Mouse (Mus musculus) midbrain, postnatal 0 days (tissue): ENCODE measurements around the gene Tspan31. TPM values are rescaled to one million over a fixed set of nuclear protein-coding genes. Genes with fewer than 3 reads are reported as not detected.

ENCODE experiments used
- ATAC-seq: fragments of 200-750 bp; cut with Nextera tagmentation; 2 replicates; pipeline ENCODE4 v1.8.0; 2017; ENCODE audit warnings: moderate number of reproducible peaks, mild to moderate bottlenecking, moderate TSS enrichment, moderate library complexity; ENCODE audit not compliant: low FRiP score
- DNase-seq: peaks from one replicate; pipeline ENCODE4 v3.0.0-alpha.2; 2015; ENCODE audit warnings: low spot score
- H3K27ac ChIP-seq: fragments of 300-500 bp; sonication (generic); 2 replicates; pipeline ENCODE4 v1.5.1; 2014; ENCODE audit warnings: low read depth, mild to moderate bottlenecking, low read length, mixed read lengths
- H3K27me3 ChIP-seq: fragments of 300-500 bp; sonication (generic); 2 replicates; pipeline ENCODE4 v1.6.1; 2014; ENCODE audit warnings: low read length, control low read depth, mixed read lengths; ENCODE audit not compliant: insufficient read depth
- H3K36me3 ChIP-seq: fragments of 300-500 bp; sonication (generic); 2 replicates; pipeline ENCODE4 v1.6.1; 2014; ENCODE audit warnings: low read length, control low read depth, mixed read lengths; ENCODE audit not compliant: insufficient read depth
- H3K4me1 ChIP-seq: fragments of 300-500 bp; sonication (generic); 2 replicates; pipeline ENCODE4 v1.6.1; 2014; ENCODE audit warnings: mild to moderate bottlenecking, control low read depth, antibody characterized with exemption, low read length, mixed read lengths; ENCODE audit not compliant: insufficient read depth
- H3K4me2 ChIP-seq: fragments of 300-500 bp; sonication (generic); 2 replicates; pipeline ENCODE4 v1.6.1; 2014; ENCODE audit warnings: low read depth, mild to moderate bottlenecking, low read length, mixed read lengths; ENCODE audit not compliant: poor library complexity, severe bottlenecking
- H3K4me3 ChIP-seq: fragments of 300-500 bp; sonication (generic); 2 replicates; pipeline ENCODE4 v1.5.1; 2014; ENCODE audit warnings: low read depth, mild to moderate bottlenecking, low read length, moderate library complexity
- H3K9ac ChIP-seq: fragments of 300-500 bp; sonication (generic); replicated peaks from 2 replicates; pipeline ENCODE4 v1.6.1; 2014; ENCODE audit warnings: mild to moderate bottlenecking, low read length, moderate library complexity, mixed read lengths; ENCODE audit not compliant: poor library complexity, severe bottlenecking
- H3K9me3 ChIP-seq: fragments of 300-500 bp; sonication (generic); 2 replicates; pipeline ENCODE4 v1.6.1; 2016; ENCODE audit warnings: low read length, control low read depth
- CTCF ChIP-seq: IDR thresholded peaks from 2 replicates; pipeline ENCODE4 v1.5.1; 2016; ENCODE audit warnings: antibody characterized with exemption, mild to moderate bottlenecking
- WGBS: fragments of 180-500 bp; shearing (Covaris S2); extraction: QIAGEN DNeasy Blood & Tissue Kit; methylation state at CpG from one replicate; pipeline ENCODE4 v1.1.7; 2014; 5-methylcytosine and 5-hydroxymethylcytosine counted together
- polyA plus RNA-seq: library from polyadenylated mRNA; unstranded; fragments of >200 nt; fragmentation: Nextera tagmentation; extraction: Ambion mirVana; gene quantifications from 2 replicates; pipeline ENCODE4 v1.2.1, GENCODE M21; 2015
- total RNA-seq: library from RNA; depleted of rRNA; stranded (reverse); fragments of >200 nt; gene quantifications from 2 replicates; pipeline ENCODE4 v1.2.3, GENCODE M21; 2014

Tspan31 gene
- total and polyA plus RNA-seq, 2 experiments from 2014 or later: 101 to 122 TPM

DNA sequence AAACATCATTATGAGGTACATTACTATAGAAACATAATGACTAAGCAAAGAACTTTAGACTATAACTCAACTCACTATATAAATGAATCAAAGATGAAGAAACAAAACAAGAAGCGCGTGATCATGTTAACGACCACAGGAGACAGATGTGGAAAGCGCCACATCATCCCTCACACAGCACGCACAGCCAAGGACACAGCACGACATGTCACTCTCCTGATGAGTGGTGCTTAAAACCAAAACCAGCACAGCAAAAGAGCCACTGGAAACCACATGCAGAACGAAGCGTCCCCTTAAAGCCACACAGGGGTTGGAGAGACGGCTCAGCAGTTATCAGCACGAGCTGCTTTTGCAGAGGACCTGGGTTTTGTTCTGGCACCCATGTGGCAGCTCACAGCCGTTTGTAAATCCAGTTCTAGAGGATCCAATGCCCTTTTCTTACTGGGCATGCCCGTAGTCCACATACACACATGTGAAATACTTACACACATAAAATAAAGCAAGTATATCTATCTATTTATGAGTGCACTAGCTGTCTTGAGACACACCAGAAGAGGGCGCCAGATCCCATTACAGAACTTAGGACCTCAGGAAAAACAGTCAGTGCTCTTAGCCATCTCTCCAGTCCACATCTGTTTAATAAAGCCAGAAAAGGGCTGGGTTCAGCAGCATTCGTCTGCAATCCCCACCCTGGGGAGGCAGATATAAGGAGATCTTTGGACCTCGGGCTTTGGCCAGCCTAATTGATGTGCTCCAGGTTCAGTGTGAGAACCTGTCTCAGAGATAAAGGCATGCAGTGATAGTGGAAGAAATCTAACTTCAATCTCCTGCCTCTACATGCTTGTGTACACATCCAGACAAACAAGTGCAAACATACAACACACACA, 41.2 kb upstream of the Tspan31 start:
- WGBS: 92% methylated on average over 15 of the region's 15 CpGs
- no peak overlapping the region for H3K4me2 ChIP-seq
- no peaks in the 10 kb centered on the region for H3K27me3 ChIP-seq
- TF ChIP-seq CTCF: peak; percentile 59
- DNase-seq: no peak
- no peak for ATAC-seq
- peaks cover 19% of the 10 kb centered on the region for H3K36me3 ChIP-seq
- H3K4me3 ChIP-seq: no peak overlapping the region
- no peaks in the 10 kb centered on the region for H3K9me3 ChIP-seq
- H3K9ac ChIP-seq: no peak overlapping the region
- H3K4me1 ChIP-seq: no peaks in the 10 kb centered on the region
- no peak overlapping the region for H3K27ac ChIP-seq

- no peak for ATAC-seq
- no peak for TF ChIP-seq CTCF
- 81% methylated on average over 3 of the region's 3 CpGs for WGBS
Measured at GRCm38 (mm10) chr10:127108262-127108583, 38.2 kb upstream of the Tspan31 start.

DNA sequence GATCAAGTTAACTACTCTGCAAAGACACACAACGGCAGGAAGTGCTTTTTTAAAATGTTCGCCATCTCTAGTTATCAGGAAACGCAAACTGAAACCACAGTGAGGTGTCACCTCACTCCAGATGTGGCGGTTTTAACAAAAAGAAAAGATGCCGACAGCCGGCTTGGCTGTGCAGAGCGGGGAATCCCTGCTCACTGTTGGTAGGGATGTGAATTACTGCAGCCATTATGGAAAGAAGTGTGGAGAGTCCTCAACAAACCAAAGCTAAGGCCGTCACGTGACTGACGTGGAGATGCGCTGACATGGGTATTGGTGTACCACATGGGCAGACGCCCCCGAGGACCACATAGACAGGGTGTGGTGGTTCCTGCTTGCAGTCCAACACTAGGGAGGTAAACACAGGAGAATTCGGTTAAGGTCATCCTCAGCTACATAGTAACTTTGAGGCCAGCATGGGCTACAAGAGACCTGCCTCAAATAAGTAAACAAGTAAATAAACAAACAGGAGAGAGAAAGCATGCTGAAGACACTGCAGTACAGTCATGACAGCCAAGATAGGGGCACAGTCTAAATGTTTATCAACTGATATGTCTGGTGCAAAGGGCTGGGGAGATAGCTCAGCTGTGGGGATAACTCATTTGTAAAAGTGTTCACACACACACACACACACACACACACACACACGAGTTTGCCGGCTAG, 37.6 kb upstream of the Tspan31 start:
- Histone ChIP-seq H3K4me1 (no peaks in the 10 kb centered on the region), H3K9me3 (no peaks in the 10 kb centered on the region), H3K27ac (no peak overlapping the region), H3K9ac (no peak overlapping the region), H3K4me3 (no peak overlapping the region), H3K27me3 (no peaks in the 10 kb centered on the region), H3K36me3 (peaks cover 15% of the 10 kb centered on the region), H3K4me2 (no peak overlapping the region)
- 92% methylated on average over 16 of the region's 16 CpGs for WGBS
- ATAC-seq (no peak), DNase-seq (no peak)
- TF ChIP-seq CTCF: no peak

More at GRCm38 (mm10) chr10:127108262-127108583, 38.2 kb upstream of the Tspan31 start:
- Histone ChIP-seq H3K9me3 (no peaks in the 10 kb centered on the region), H3K36me3 (peaks cover 19% of the 10 kb centered on the region), H3K4me1 (no peaks in the 10 kb centered on the region), H3K27me3 (no peaks in the 10 kb centered on the region), H3K4me3 (no peak overlapping the region), H3K27ac (no peak overlapping the region), H3K9ac (no peak overlapping the region), H3K4me2 (no peak overlapping the region)
- DNase-seq: no peak

GRCm38 (mm10) chr10:127103631-127104030, 33.6 kb upstream of the Tspan31 start:
- no peak overlapping the region for H3K4me2 ChIP-seq
- ATAC-seq (no peak), DNase-seq (no peak)
- no peak overlapping the region for H3K27ac ChIP-seq
- WGBS: 89% methylated on average over 7 of the region's 7 CpGs
- no peak overlapping the region for H3K9ac ChIP-seq
- H3K4me3 ChIP-seq: no peak overlapping the region
- TF ChIP-seq CTCF: no peak
- H3K4me1 ChIP-seq: no peaks in the 10 kb centered on the region
- H3K9me3 ChIP-seq: no peaks in the 10 kb centered on the region
- no peaks in the 10 kb centered on the region for H3K27me3 ChIP-seq
- H3K36me3 ChIP-seq: peaks cover 29% of the 10 kb centered on the region

GRCm38 (mm10) chr10:127101151-127101550, 31.1 kb upstream of the Tspan31 start:
- H3K9ac ChIP-seq: no peak overlapping the region
- ATAC-seq: no peak
- no peaks in the 10 kb centered on the region for H3K9me3 ChIP-seq
- no peak for DNase-seq
- no peak for TF ChIP-seq CTCF
- H3K4me3 ChIP-seq: no peak overlapping the region
- no peaks in the 10 kb centered on the region for H3K27me3 ChIP-seq
- H3K27ac ChIP-seq: no peak overlapping the region
- no peak overlapping the region for H3K4me2 ChIP-seq
- peaks cover 39% of the 10 kb centered on the region for H3K36me3 ChIP-seq
- no peaks in the 10 kb centered on the region for H3K4me1 ChIP-seq
- 87% methylated on average over 6 of the region's 6 CpGs for WGBS

DNA sequence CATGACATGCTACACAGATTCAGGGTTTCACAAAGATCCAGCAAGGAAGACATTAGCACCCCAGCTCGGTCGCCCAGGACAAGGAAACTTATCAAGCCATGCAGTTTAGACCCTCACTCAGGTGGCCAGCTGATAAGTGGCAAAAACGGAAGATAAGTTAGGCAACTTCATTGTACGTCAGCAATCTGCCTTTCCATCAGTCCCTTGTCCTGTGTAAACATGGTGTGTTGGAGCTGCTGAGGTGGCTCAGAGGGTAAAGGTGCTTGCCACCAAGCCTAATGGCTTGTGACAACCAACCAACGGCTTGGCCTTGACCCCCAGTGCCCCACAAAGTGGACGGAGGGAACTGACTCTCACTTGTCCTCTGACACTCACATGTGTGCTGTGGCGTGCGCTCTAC, 30.4 kb upstream of the Tspan31 start:
- 88% methylated on average over 8 of the region's 8 CpGs for WGBS
- no peak for DNase-seq
- Histone ChIP-seq H3K27ac (no peak overlapping the region), H3K9ac (no peak overlapping the region), H3K27me3 (no peaks in the 10 kb centered on the region), H3K4me1 (no peaks in the 10 kb centered on the region), H3K9me3 (no peaks in the 10 kb centered on the region), H3K4me3 (no peak overlapping the region), H3K36me3 (peaks cover 46% of the 10 kb centered on the region), H3K4me2 (no peak overlapping the region)
- ATAC-seq: no peak
- no peak for TF ChIP-seq CTCF
